8 mouse cellular contexts compared by ENCODE assay signal in genomic region chr14:45329589-45330181, GRCm38 (mm10). TPM values are rescaled to one million over a fixed set of nuclear protein-coding genes. Genes with fewer than 3 reads are reported as not detected.
A peak's percentile ranks its signal among the peaks of the same experiment; 100 is the strongest.
DNase-seq lines count a peak whose midpoint lies in the region; ATAC-seq lines count a peak whose summit lies in the region.

Gene Psmc6 (plus strand): TSS chr14:45329788.

- no peaks in the 10 kb centered on the region for H3K27me3 ChIP-seq in megakaryocyte, embryonic 14.5 days (replicated peaks)

- H3K4me1 ChIP-seq in megakaryocyte, embryonic 14.5 days, result peaks cover 38% of the 10 kb centered on the region

- H3K4me3 ChIP-seq in megakaryocyte, embryonic 14.5 days (replicated peaks), result peak within 1 kb of the TSS; percentile 99

- no peaks in the 10 kb centered on the region for H3K9me3 ChIP-seq in megakaryocyte, embryonic 14.5 days

- peak; percentile 87 for ATAC-seq in common myeloid progenitor, adult 5-6 weeks (replicated peaks; ENCODE audit: low read depth, poor library complexity, severe bottlenecking)

- H3K36me3 ChIP-seq in megakaryocyte, embryonic 14.5 days (replicated peaks; ENCODE audit: low read length), result peaks cover 33% of the 10 kb centered on the region

- peak; percentile 95 for DNase-seq in ZHBTc4 (ENCODE audit: low read depth, low spot score)
- DNase-seq in gastrocnemius, adult 8-10 months (ENCODE audit: low spot score in 2 of 2), result peak; percentile 79 to 88
- DNase-seq in hindlimb bud, embryonic 11.5 days (ENCODE audit: extremely low spot score, low read depth, low spot score), result peak; percentile 71
- DNase-seq in left cerebral cortex, adult 8-10 months (ENCODE audit: low spot score in 2 of 2), result peak; percentile 70 to 87
- DNase-seq in right cerebral cortex, postnatal 10 days (ENCODE audit: low spot score in 2 of 2), result peak; percentile 95 to 96
- peak; percentile 85 for DNase-seq in urinary bladder, postnatal 25 days (ENCODE audit: low spot score)

RNA-seq across cellular contexts. Expression of gene Psmc6, which starts in this region (rescaled TPM):
- 222 and 266 TPM in 2 replicates for total RNA-seq in common myeloid progenitor, adult 5-6 weeks (2017)
- total RNA-seq in gastrocnemius, adult 8-10 months (2022), result 100 to 1,000 TPM in 1 of 4 experiments, 10 to 100 TPM in 3; 91.2 to 102 (median 96.4) TPM
- total RNA-seq in left cerebral cortex, adult 8-10 months (2022), result 100 to 1,000 TPM in 2 of 4 experiments, 10 to 100 TPM in 2; 94.9 to 116 (median 98.8) TPM
- 3.3 TPM in 1 of 2 replicates, not detected in the other for polyA plus RNA-seq in megakaryocyte, embryonic 14.5 days (2012; ENCODE audit: insufficient read depth, low replicate concordance)

Comparison
In these comparisons a context has a peak if more than half of its experiments do, and no peak if none do; other contexts are left out.
1. Peak in every context shown above with its lines: DNase-seq, ATAC-seq and H3K4me3 ChIP-seq.